Mouse (Mus musculus) embryonic facial prominence, embryonic 11.5 days (tissue): Measurements from ENCODE around the gene Tm2d3. TPM values are rescaled to one million over a fixed set of nuclear protein-coding genes. Genes with fewer than 3 reads are reported as not detected.
A peak's percentile ranks its signal among the peaks of the same experiment; 100 is the strongest.

Experiments used
- ATAC-seq: fragments of 200-750 bp; cut with Nextera tagmentation; replicated peaks from 2 replicates; pipeline ENCODE4 v1.8.0; 2017; ENCODE audit warnings: low read depth; ENCODE audit not compliant: insufficient number of reproducible peaks, low FRiP score, low TSS enrichment
- DNase-seq: peaks from one replicate; pipeline ENCODE4 v3.0.0-alpha.2; 2015; ENCODE audit warnings: low spot score
- H3K27ac ChIP-seq: fragments of 300-500 bp; sonication (generic); replicated peaks from 2 replicates; pipeline ENCODE4 v1.5.1; 2014; ENCODE audit warnings: mild to moderate bottlenecking, low read depth, low read length, control low read depth
- H3K27me3 ChIP-seq: fragments of 300-500 bp; sonication (generic); 2 replicates; pipeline ENCODE4 v1.6.1; 2014; ENCODE audit warnings: mild to moderate bottlenecking, low read length, moderate library complexity, mixed read lengths; ENCODE audit not compliant: control insufficient read depth, insufficient read depth
- H3K36me3 ChIP-seq: fragments of 300-500 bp; sonication (generic); replicated peaks from 2 replicates; pipeline ENCODE4 v1.6.1; 2014; ENCODE audit warnings: low read depth, mild to moderate bottlenecking, low read length, moderate library complexity, mixed read lengths; ENCODE audit not compliant: control insufficient read depth, insufficient read depth
- H3K4me1 ChIP-seq: fragments of 300-500 bp; sonication (generic); 2 replicates; pipeline ENCODE4 v1.6.1; 2014; ENCODE audit warnings: low read length, mixed read lengths; ENCODE audit not compliant: control insufficient read depth, insufficient read depth
- H3K4me2 ChIP-seq: fragments of 300-500 bp; sonication (generic); 2 replicates; pipeline ENCODE4 v1.6.1; 2014; ENCODE audit warnings: low read depth, mild to moderate bottlenecking, control low read depth, low read length, moderate library complexity
- H3K4me3 ChIP-seq: fragments of 300-500 bp; sonication (generic); 2 replicates; pipeline ENCODE4 v1.5.1; 2014; ENCODE audit warnings: low read depth, low read length, control low read depth
- H3K9ac ChIP-seq: fragments of 300-500 bp; sonication (generic); replicated peaks from 2 replicates; pipeline ENCODE4 v1.6.1; 2014; ENCODE audit warnings: mild to moderate bottlenecking, control low read depth, low read length
- H3K9me3 ChIP-seq: fragments of 300-500 bp; sonication (generic); replicated peaks from 2 replicates; pipeline ENCODE4 v1.6.1; 2016; ENCODE audit warnings: mild to moderate bottlenecking, low read length, inconsistent platforms, mixed read lengths; ENCODE audit not compliant: control insufficient read depth
- WGBS: fragments of 180-500 bp; shearing (Covaris S2); extraction: QIAGEN DNeasy Blood & Tissue Kit; methylation state at CpG from one replicate; pipeline ENCODE4 v1.1.7; 2014; 5-methylcytosine and 5-hydroxymethylcytosine counted together
- polyA plus RNA-seq: library from polyadenylated mRNA; unstranded; fragments of >200 nt; fragmentation: Nextera tagmentation; extraction: Ambion mirVana; gene quantifications from 2 replicates; pipeline ENCODE4 v1.2.1, GENCODE M21; 2014

The Tm2d3 gene
- polyA plus RNA-seq: 61.5 and 68.4 TPM in 2 replicates

- no peak for DNase-seq
- WGBS: 88% methylated on average over 7 of the region's 7 CpGs
Observed at GRCm38 (mm10) chr7:65690869-65691268, at the start of gene Tm2d3. Gene Tm2d3, plus strand, starts transcription at chr7:65691169.

GRCm38 (mm10) chr7:65642371-65643304 lies 48.3 kb upstream of the Tm2d3 start:
- ATAC-seq (no peak), DNase-seq (peak; percentile 21)
- WGBS: 74% methylated on average over 6 of the region's 6 CpGs

More at GRCm38 (mm10) chr7:65690869-65691268, at the start of gene Tm2d3:
- H3K4me2 ChIP-seq: no peak within 1 kb of the TSS
- H3K27me3 ChIP-seq: no peaks in the 10 kb centered on the region
- no peak within 1 kb of the TSS for H3K27ac ChIP-seq
- no peaks in the 10 kb centered on the region for H3K4me1 ChIP-seq
- no peak for ATAC-seq
- no peaks in the 10 kb centered on the region for H3K9me3 ChIP-seq
- no peak within 1 kb of the TSS for H3K9ac ChIP-seq
- no peak within 1 kb of the TSS for H3K4me3 ChIP-seq
- H3K36me3 ChIP-seq: no peaks in the 10 kb centered on the region

GRCm38 (mm10) chr7:65643861-65644421 lies 47.0 kb upstream of the Tm2d3 start:
- WGBS: 33% methylated on average over 6 of the region's 6 CpGs
- no peaks in the 10 kb centered on the region for H3K9me3 ChIP-seq
- no peak overlapping the region for H3K27ac ChIP-seq
- H3K4me2 ChIP-seq: peak overlapping the region; percentile 83
- H3K36me3 ChIP-seq: no peaks in the 10 kb centered on the region
- no peaks in the 10 kb centered on the region for H3K4me1 ChIP-seq
- DNase-seq (no peak), ATAC-seq (no peak)
- no peak overlapping the region for H3K9ac ChIP-seq
- H3K27me3 ChIP-seq: no peaks in the 10 kb centered on the region
- H3K4me3 ChIP-seq: peak overlapping the region; percentile 64; the same call in 1 of the 2 replicates

More at GRCm38 (mm10) chr7:65642371-65643304, 48.3 kb upstream of the Tm2d3 start:
- no peak overlapping the region for H3K9ac ChIP-seq
- no peaks in the 10 kb centered on the region for H3K4me1 ChIP-seq
- H3K4me2 ChIP-seq: no peak overlapping the region
- H3K4me3 ChIP-seq: no peak overlapping the region
- no peak overlapping the region for H3K27ac ChIP-seq
- H3K36me3 ChIP-seq: no peaks in the 10 kb centered on the region
- H3K9me3 ChIP-seq: no peaks in the 10 kb centered on the region
- H3K27me3 ChIP-seq: no peaks in the 10 kb centered on the region

- no peaks in the 10 kb centered on the region for H3K27me3 ChIP-seq
- H3K4me3 ChIP-seq: peak within 1 kb of the TSS; percentile 64
- H3K9ac ChIP-seq: peak within 1 kb of the TSS; percentile 74
- ATAC-seq (peak; percentile 96), DNase-seq (peak; percentile 95)
- H3K4me2 ChIP-seq: peak within 1 kb of the TSS; percentile 83
- WGBS: under 1% methylated on average over 57 of the region's 64 CpGs
- H3K4me1 ChIP-seq: no peaks in the 10 kb centered on the region
- H3K27ac ChIP-seq: no peak within 1 kb of the TSS
- H3K9me3 ChIP-seq: no peaks in the 10 kb centered on the region
- no peaks in the 10 kb centered on the region for H3K36me3 ChIP-seq
Observed at GRCm38 (mm10) chr7:65644643-65645351, 46.2 kb upstream of the Tm2d3 start, which contains the start of gene Tarsl2. Gene Tarsl2, plus strand, starts transcription at chr7:65644898.

- WGBS: 83% methylated on average over 8 of the region's 8 CpGs
- Histone ChIP-seq H3K36me3 (no peaks in the 10 kb centered on the region), H3K27me3 (no peaks in the 10 kb centered on the region), H3K4me1 (no peaks in the 10 kb centered on the region), H3K9ac (no peak overlapping the region), H3K4me3 (no peak overlapping the region), H3K27ac (no peak overlapping the region), H3K9me3 (no peaks in the 10 kb centered on the region), H3K4me2 (no peak overlapping the region)
- no peak for ATAC-seq
- no peak for DNase-seq
Observed at GRCm38 (mm10) chr7:65645996-65646395, 45.0 kb upstream of the Tm2d3 start.

- Histone ChIP-seq H3K36me3 (no peaks in the 10 kb centered on the region), H3K9me3 (no peaks in the 10 kb centered on the region), H3K9ac (no peak overlapping the region), H3K4me3 (no peak overlapping the region), H3K4me2 (no peak overlapping the region), H3K27me3 (no peaks in the 10 kb centered on the region), H3K4me1 (no peaks in the 10 kb centered on the region), H3K27ac (no peak overlapping the region)
- no peak for DNase-seq
- ATAC-seq: no peak
- 91% methylated on average over 4 of the region's 4 CpGs for WGBS
Observed at GRCm38 (mm10) chr7:65650662-65651061, 40.3 kb upstream of the Tm2d3 start.

GRCm38 (mm10) chr7:65657490-65658120 lies 33.4 kb upstream of the Tm2d3 start:
- no peaks in the 10 kb centered on the region for H3K4me1 ChIP-seq
- H3K27ac ChIP-seq: no peak overlapping the region
- no peak overlapping the region for H3K9ac ChIP-seq
- no peaks in the 10 kb centered on the region for H3K27me3 ChIP-seq
- 90% methylated on average over 2 of the region's 2 CpGs for WGBS
- no peak for ATAC-seq
- H3K9me3 ChIP-seq: no peaks in the 10 kb centered on the region
- no peak overlapping the region for H3K4me3 ChIP-seq
- DNase-seq: no peak
- no peaks in the 10 kb centered on the region for H3K36me3 ChIP-seq
- no peak overlapping the region for H3K4me2 ChIP-seq
